ENCODE assay signal across 13 mouse cellular contexts in the genomic region with DNA sequence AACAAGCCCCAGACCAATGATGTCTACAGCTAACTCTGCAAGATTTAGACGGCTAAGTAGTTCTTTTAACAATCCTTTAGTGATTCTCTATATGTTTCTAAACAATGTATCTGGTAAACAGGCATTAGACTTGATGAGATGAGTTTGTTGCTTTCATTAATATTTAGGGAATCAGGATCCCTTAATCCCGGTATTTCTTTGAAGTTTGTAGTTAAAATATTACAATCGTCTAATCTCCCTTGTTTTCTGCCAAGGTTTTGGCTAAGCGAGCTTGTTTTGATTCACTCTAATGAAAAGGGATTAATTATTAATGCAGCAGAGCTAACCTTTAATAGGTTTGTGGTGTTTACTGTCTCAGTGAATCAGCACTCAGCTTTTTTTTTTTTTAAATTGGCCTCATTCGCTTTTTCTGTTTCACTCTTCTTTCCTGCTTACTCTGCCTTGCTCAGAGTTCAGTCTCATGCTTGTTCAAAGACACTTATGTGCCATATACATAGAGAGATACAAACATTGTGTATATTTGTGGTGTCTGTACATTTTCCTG.
DNase-seq lines count a peak whose midpoint lies in the region; ATAC-seq and TF ChIP-seq lines count a peak whose summit lies in the region.
"Had no signal": no experiment of that assay in that cellular context is flagged by ENCODE, and none has a peak within 500 bp of the region (broad histone marks: within the 10 kb centered on the region; RNA-seq: fewer than 3 reads in every experiment).

No protein-coding gene starts in this region.

- no peaks in the 10 kb centered on the region for H3K36me3 ChIP-seq in kidney, embryonic 14.5 days (ENCODE audit: control insufficient read depth, insufficient read depth, low read length)
- no peaks in the 10 kb centered on the region for H3K36me3 ChIP-seq in ES-E14 (ENCODE audit: control insufficient read depth, insufficient read depth, low read length, poor library complexity, severe bottlenecking)
- no peaks in the 10 kb centered on the region for H3K36me3 ChIP-seq in midbrain, embryonic 14.5 days (ENCODE audit: control insufficient read depth, insufficient read depth, low read length)
- H3K36me3 ChIP-seq: hindbrain, embryonic 15.5 days had no signal

- WGBS in kidney, embryonic 14.5 days, result 54% methylated on average over 5 of the region's 5 CpGs
- 49% methylated on average over 5 of the region's 5 CpGs for WGBS in midbrain, embryonic 14.5 days

- H3K9me3 ChIP-seq in kidney, embryonic 14.5 days (ENCODE audit: control insufficient read depth, low read length), result no peaks in the 10 kb centered on the region
- no peaks in the 10 kb centered on the region for H3K9me3 ChIP-seq in ES-E14 (ENCODE audit: control insufficient read depth, insufficient read depth, low read depth, low read length)
- no peaks in the 10 kb centered on the region for H3K9me3 ChIP-seq in midbrain, embryonic 14.5 days (ENCODE audit: control insufficient read depth, low read length)
- H3K9me3 ChIP-seq: hindbrain, embryonic 15.5 days had no signal

- H3K4me3 ChIP-seq in kidney, embryonic 14.5 days (ENCODE audit: low read length), result no peak overlapping the region
- H3K4me3 ChIP-seq in ES-E14 (ENCODE audit: insufficient read depth in 1 of 2, low read depth in 1 of 2, low read length in 2 of 2, poor library complexity in 1 of 2, severe bottlenecking in 1 of 2), result peak overlapping the region in 1 of 2 experiments; percentile 37; a peak in 1 of 4 replicates
- H3K4me3 ChIP-seq in midbrain, embryonic 14.5 days (replicated peaks; ENCODE audit: low read depth, low read length), result no peak overlapping the region
- H3K4me3 ChIP-seq: erythroblast, embryonic 14.5 days; hindbrain, embryonic 15.5 days had no signal

- no peak overlapping the region for H3K4me2 ChIP-seq in kidney, embryonic 14.5 days (replicated peaks; ENCODE audit: low read depth, low read length)
- no peak overlapping the region for H3K4me2 ChIP-seq in midbrain, embryonic 14.5 days (ENCODE audit: low read length)
- H3K4me2 ChIP-seq: hindbrain, embryonic 15.5 days had no signal

- no peaks in the 10 kb centered on the region for H3K27me3 ChIP-seq in kidney, embryonic 14.5 days (ENCODE audit: control insufficient read depth, insufficient read depth, low read length)
- H3K27me3 ChIP-seq in midbrain, embryonic 14.5 days (ENCODE audit: control insufficient read depth, insufficient read depth, low read length), result no peaks in the 10 kb centered on the region
- H3K27me3 ChIP-seq: hindbrain, embryonic 15.5 days had no signal

- no peak for ATAC-seq in kidney, embryonic 14.5 days (ENCODE audit: low FRiP score, low TSS enrichment)
- ATAC-seq in midbrain, embryonic 14.5 days (ENCODE audit: low FRiP score, low TSS enrichment), result no peak; the same call in 1 of the 2 replicates
- ATAC-seq: CD4-positive, CD25-positive, alpha-beta regulatory T cell, adult 4 months had no signal

- TF ChIP-seq POLR2A in brain, embryonic 14.5 days (IDR thresholded peaks at IDR 0.05; ENCODE audit: borderline replicate concordance, extremely low read depth, insufficient read depth, insufficient read length, poor library complexity, severe bottlenecking), result no peak

- in situ Hi-C loops in ES-E14 (cut with MboI; ENCODE audit: low sequenced_read_pairs in 2 of 2, unreplicated experiment in 2 of 2), result no loop called here

- no peak for TF ChIP-seq CTCF in brain, embryonic 14.5 days (IDR thresholded peaks at IDR 0.05; ENCODE audit: borderline replicate concordance, extremely low read depth, insufficient read depth, insufficient read length)

- peak overlapping the region; percentile 53; the same call in 1 of the 2 replicates for H3K27ac ChIP-seq in kidney, embryonic 14.5 days (ENCODE audit: low read depth, low read length)
- H3K27ac ChIP-seq in ES-E14 (ENCODE audit: insufficient read depth, low read depth, low read length, poor library complexity, severe bottlenecking), result peak overlapping the region; percentile 95
- no peak overlapping the region for H3K27ac ChIP-seq in midbrain, embryonic 14.5 days (replicated peaks; ENCODE audit: low read depth, low read length)

- H3K9ac ChIP-seq in kidney, embryonic 14.5 days (ENCODE audit: low read depth, low read length), result no peak overlapping the region
- H3K9ac ChIP-seq in ES-E14 (ENCODE audit: insufficient read depth, low read depth, low read length, poor library complexity, severe bottlenecking), result no peak overlapping the region
- H3K9ac ChIP-seq in midbrain, embryonic 14.5 days (replicated peaks; ENCODE audit: low read length), result no peak overlapping the region
- H3K9ac ChIP-seq: hindbrain, embryonic 15.5 days had no signal

- no peak for DNase-seq in kidney, postnatal 4 days
- DNase-seq in ES-E14 (ENCODE audit: low read depth, low spot score), result no peak
- DNase-seq in brain, embryonic 14.5 days (ENCODE audit: low read depth), result peak; percentile 22
- peak; percentile 5 for DNase-seq in midbrain, embryonic 14.5 days
- DNase-seq in cerebellum, adult 18-20 months, result no peak
- DNase-seq in adrenal gland, adult 2 months, result no peak
- no peak for DNase-seq in gastrocnemius, postnatal 4 days (ENCODE audit: low spot score in 2 of 2)
- DNase-seq: cerebellum, adult 9-11 months; lung, postnatal 4 days had no signal

- H3K4me1 ChIP-seq in kidney, embryonic 14.5 days (ENCODE audit: control insufficient read depth, insufficient read depth, low read length), result peaks cover 3% of the 10 kb centered on the region; the same call in 1 of the 2 replicates
- peaks cover 8 to 12% of the 10 kb centered on the region in 2 experiments; a peak in 3 of 4 replicates for H3K4me1 ChIP-seq in ES-E14 (ENCODE audit: control insufficient read depth in 2 of 2, insufficient read depth in 2 of 2, low read length in 2 of 2, poor library complexity in 1 of 2)
- 0 out of 2 replicates have a peak, but pooled peaks cover 7% of the 10 kb centered on the region for H3K4me1 ChIP-seq in midbrain, embryonic 14.5 days (ENCODE audit: control insufficient read depth, insufficient read depth, low read length)

TF ChIP-seq in ES-E14, 5 proteins besides CTCF, POLR2A, EP300 and RAD21:
- TF ChIP-seq MAFK (IDR thresholded peaks at IDR 0.05; ENCODE audit: insufficient read depth, low read depth, low read length) (no peak), ZC3H11A (IDR thresholded peaks at IDR 0.05; ENCODE audit: borderline replicate concordance, low read depth, low read length) (no peak), HCFC1 (IDR thresholded peaks at IDR 0.05; ENCODE audit: borderline replicate concordance, insufficient read depth, low read length) (no peak), ZNF384 (IDR thresholded peaks at IDR 0.05; ENCODE audit: low read depth, low read length) (no peak), CHD2 (IDR thresholded peaks at IDR 0.05; ENCODE audit: low read depth, low read length) (no peak)

Comparison
In these comparisons a context has a peak if more than half of its experiments do, and no peak if none do; other contexts are left out.
1. DNase-seq: peak in brain, embryonic 14.5 days (single experiment) and midbrain, embryonic 14.5 days (single experiment); none in kidney, postnatal 4 days (0 of 2), ES-E14 (single experiment), cerebellum, adult 18-20 months (0 of 2), adrenal gland, adult 2 months (single experiment) and gastrocnemius, postnatal 4 days (0 of 2).